Mouse (Mus musculus) CH12.LX (cell line): ENCODE measurements around the gene Dcst2. TPM values are rescaled to one million over a fixed set of nuclear protein-coding genes. Genes with fewer than 3 reads are reported as not detected.

ENCODE experiments used
- DNase-seq: peaks from one replicate; pipeline ENCODE4 v3.0.0-alpha.2; 2013; ENCODE audit errors: extremely low read depth
- H3K27ac ChIP-seq: 2 replicates; pipeline ENCODE4 v1.5.1; 2012; ENCODE audit warnings: low read depth, mild to moderate bottlenecking, control low read depth, moderate library complexity; ENCODE audit not compliant: insufficient read depth
- H3K27me3 ChIP-seq: replicated peaks from 2 replicates; pipeline ENCODE3; 2012; ENCODE audit warnings: inconsistent platforms
- H3K36me3 ChIP-seq, 2 experiments: replicated peaks in 1 of 2; 2 replicates each; pipeline versions ENCODE3 to v1.6.1; 2012; ENCODE audit warnings: inconsistent platforms in 1 of 2, low read length in 1 of 2, mild to moderate bottlenecking in 1 of 2, mixed read lengths in 1 of 2, moderate library complexity in 1 of 2; ENCODE audit not compliant: control insufficient read depth in 1 of 2, insufficient read depth in 1 of 2
- H3K4me1 ChIP-seq, 2 experiments: 2 replicates each; pipeline ENCODE4 v1.6.1; 2012; ENCODE audit warnings: inconsistent platforms in 1 of 2, moderate library complexity in 1 of 2; ENCODE audit not compliant: insufficient read depth in 2 of 2, control insufficient read depth in 1 of 2
- H3K4me2 ChIP-seq: 2 replicates; pipeline ENCODE4 v1.6.1; 2012; ENCODE audit warnings: low read depth, mild to moderate bottlenecking, control low read depth; ENCODE audit not compliant: poor library complexity, insufficient read depth, severe bottlenecking
- H3K4me3 ChIP-seq, 3 experiments: fragments of 150-350 bp in 1 of 3; sonication (generic) in 1 of 3; replicated peaks in 1 of 3; 2 replicates each; pipeline versions ENCODE3 to v1.5.1; 2011 to 2012; ENCODE audit warnings: low read depth in 2 of 3, low read length in 2 of 3, mild to moderate bottlenecking in 2 of 3, moderate library complexity in 2 of 3, control low read depth in 1 of 3, improper control_type of control experiment in 1 of 3, inconsistent platforms in 1 of 3, mixed read lengths in 1 of 3; ENCODE audit not compliant: poor library complexity in 1 of 3
- H3K79me2 ChIP-seq: replicated peaks from 2 replicates; pipeline ENCODE4 v1.6.1; 2012; ENCODE audit warnings: mild to moderate bottlenecking, moderate library complexity; ENCODE audit not compliant: control insufficient read depth, poor library complexity, insufficient read depth, severe bottlenecking; ENCODE audit errors: extremely low read depth
- H3K9ac ChIP-seq: 2 replicates; pipeline ENCODE4 v1.6.1; 2012; ENCODE audit warnings: low read depth, mild to moderate bottlenecking, control low read depth, moderate library complexity; ENCODE audit not compliant: insufficient read depth
- H3K9me3 ChIP-seq: replicated peaks from 2 replicates; pipeline ENCODE3; 2012; ENCODE audit warnings: low read length, inconsistent platforms, mixed read lengths
- BHLHE40 ChIP-seq: IDR thresholded peaks from 2 replicates; pipeline ENCODE4 v1.6.1; 2011; ENCODE audit warnings: mild to moderate bottlenecking, low read depth, low read length, improper control_type of control experiment
- CHD2 ChIP-seq: IDR thresholded peaks from 2 replicates; pipeline ENCODE4 v1.6.1; 2011; ENCODE audit warnings: low read length, improper control_type of control experiment
- E2F4 ChIP-seq: IDR thresholded peaks from 2 replicates; pipeline ENCODE4 v1.6.1; 2011; ENCODE audit warnings: low read depth, low read length, improper control_type of control experiment; ENCODE audit not compliant: insufficient replicate concordance
- EP300 ChIP-seq: IDR thresholded peaks from 2 replicates; pipeline ENCODE4 v1.6.1; 2011; ENCODE audit warnings: low read length, improper control_type of control experiment
- GABPA ChIP-seq: IDR thresholded peaks from 2 replicates; pipeline ENCODE4 v1.6.1; 2012; ENCODE audit warnings: low read depth, low read length, improper control_type of control experiment, inconsistent platforms; ENCODE audit not compliant: insufficient replicate concordance
- HCFC1 ChIP-seq: IDR thresholded peaks from 2 replicates; pipeline ENCODE4 v1.6.1; 2012; ENCODE audit warnings: low read depth, mild to moderate bottlenecking, inconsistent platforms, low read length, improper control_type of control experiment
- IRF4 ChIP-seq: IDR thresholded peaks from 2 replicates; pipeline ENCODE4 v1.6.1; 2014; ENCODE audit warnings: low read depth, mild to moderate bottlenecking, inconsistent platforms, low read length, improper control_type of control experiment
- JUN ChIP-seq: IDR thresholded peaks from 2 replicates; pipeline ENCODE4 v1.6.1; 2011; ENCODE audit warnings: low read depth, mild to moderate bottlenecking, low read length, improper control_type of control experiment, moderate library complexity; ENCODE audit not compliant: insufficient read depth
- MAZ ChIP-seq: IDR thresholded peaks from 2 replicates; pipeline ENCODE4 v1.6.1; 2012; ENCODE audit warnings: low read depth, mild to moderate bottlenecking, inconsistent platforms, low read length, improper control_type of control experiment, moderate library complexity
- MYC ChIP-seq: IDR thresholded peaks from 2 replicates; pipeline ENCODE4 v1.6.1; 2011; ENCODE audit warnings: low read depth, mild to moderate bottlenecking, improper control_type of control experiment, low read length
- NELFE ChIP-seq: IDR thresholded peaks from 2 replicates; pipeline ENCODE4 v1.6.1; 2011; ENCODE audit warnings: low read depth, low read length, improper control_type of control experiment
- POLR2AphosphoS2 ChIP-seq: IDR thresholded peaks from 2 replicates; pipeline ENCODE4 v1.6.1; 2011; ENCODE audit warnings: low read depth, low read length, improper control_type of control experiment
- TCF12 ChIP-seq: IDR thresholded peaks from 2 replicates; pipeline ENCODE4 v1.6.1; 2014; ENCODE audit warnings: low read depth, mild to moderate bottlenecking, inconsistent platforms, low read length, improper control_type of control experiment
- USF2 ChIP-seq: conservative IDR thresholded peaks from 2 replicates; pipeline ENCODE4 v1.6.1; 2011; ENCODE audit warnings: low read depth, low read length, improper control_type of control experiment
- dilution Hi-C: fragments of 300-500 bp; cut with MboI; formaldehyde crosslinking; loops from 2 replicates; pipeline ENCODE4 v1.14.3; 2020; ENCODE audit warnings: low sequenced_read_pairs; ENCODE audit not compliant: extremely low pct_unique_long_range_greater_than_20kb, extremely low pct_ligation_motif_present
- in situ Hi-C: fragments of 300-500 bp; cut with MboI; formaldehyde crosslinking; loops from 3 replicates; pipeline ENCODE4 v1.14.3; 2019; ENCODE audit warnings: low sequenced_read_pairs, low pct_ligation_motif_present, low pct_unique_long_range_greater_than_20kb, mixed read lengths
- polyA plus RNA-seq: library from polyadenylated mRNA; unstranded; fragments of >175 nt; gene quantifications from 2 replicates; pipeline ENCODE4 v1.2.1, GENCODE M21; 2012; ENCODE audit warnings: low read depth; ENCODE audit not compliant: insufficient read length
- total RNA-seq, 2 experiments: library from RNA; depleted of rRNA; stranded (reverse); fragments of 300-350 nt in 1 of 2; fragments of >200 nt in 1 of 2; gene quantifications; 2 replicates each; pipeline ENCODE4 v1.2.3; 2012 to 2014

The Dcst2 gene
- total and polyA plus RNA-seq, 3 experiments = 0.10 TPM; not detected in 2

DNA sequence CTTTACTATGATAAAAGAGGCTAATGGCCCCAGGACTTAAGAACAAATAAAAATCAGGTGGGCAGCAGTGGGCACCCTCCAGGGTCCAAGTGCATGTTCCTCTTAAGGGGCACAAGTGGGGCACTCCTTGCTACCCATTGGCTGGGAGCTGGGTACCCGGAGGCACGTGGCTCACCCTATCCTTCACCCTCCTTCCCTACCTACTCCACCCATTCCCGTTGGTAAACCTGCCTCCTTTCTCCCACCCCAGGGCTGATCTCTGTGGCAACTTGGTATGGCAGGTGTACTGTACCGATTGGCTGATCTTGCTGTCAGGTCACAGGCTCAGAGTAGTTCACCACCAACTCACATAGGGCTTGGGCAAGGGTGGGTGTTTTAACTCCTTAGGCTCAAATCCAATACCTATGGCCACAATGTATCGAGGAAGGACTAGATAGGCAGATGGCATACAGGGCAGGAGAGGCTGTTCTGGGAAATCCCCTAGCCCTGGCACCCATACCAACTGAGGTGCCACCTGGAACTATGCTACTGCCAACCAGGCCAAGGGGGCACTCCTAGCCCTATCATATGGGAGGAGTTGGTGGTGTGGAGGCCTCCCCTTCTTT is 22.0 kb downstream of the Dcst2 start:
- no peaks in the 10 kb centered on the region for H3K27me3 ChIP-seq
- H3K4me3 ChIP-seq = no peak overlapping the region
- H3K4me1 ChIP-seq = peaks cover 30 to 97% of the 10 kb centered on the region in 2 experiments
- in situ Hi-C loops (no loop called here), dilution Hi-C loops (no loop called here)
- peaks cover 39 to 60% of the 10 kb centered on the region in 2 experiments for H3K36me3 ChIP-seq
- no peak overlapping the region for H3K4me2 ChIP-seq
- H3K79me2 ChIP-seq = peaks cover 57% of the 10 kb centered on the region
- no peaks in the 10 kb centered on the region for H3K9me3 ChIP-seq
- no peak for TF ChIP-seq JUN
- no peak for TF ChIP-seq MYC
- TF ChIP-seq HCFC1 = no peak
- no peak for TF ChIP-seq MAZ
- TF ChIP-seq E2F4 = no peak
- TF ChIP-seq POLR2AphosphoS2 = no peak
- no peak for TF ChIP-seq USF2
- no peak for TF ChIP-seq BHLHE40
- TF ChIP-seq NELFE = no peak
- no peak for TF ChIP-seq TCF12
- no peak for TF ChIP-seq CHD2
- no peak for TF ChIP-seq EP300
- TF ChIP-seq GABPA = no peak
- H3K9ac ChIP-seq = no peak overlapping the region
- no peak overlapping the region for H3K27ac ChIP-seq
- no peak for DNase-seq

DNA sequence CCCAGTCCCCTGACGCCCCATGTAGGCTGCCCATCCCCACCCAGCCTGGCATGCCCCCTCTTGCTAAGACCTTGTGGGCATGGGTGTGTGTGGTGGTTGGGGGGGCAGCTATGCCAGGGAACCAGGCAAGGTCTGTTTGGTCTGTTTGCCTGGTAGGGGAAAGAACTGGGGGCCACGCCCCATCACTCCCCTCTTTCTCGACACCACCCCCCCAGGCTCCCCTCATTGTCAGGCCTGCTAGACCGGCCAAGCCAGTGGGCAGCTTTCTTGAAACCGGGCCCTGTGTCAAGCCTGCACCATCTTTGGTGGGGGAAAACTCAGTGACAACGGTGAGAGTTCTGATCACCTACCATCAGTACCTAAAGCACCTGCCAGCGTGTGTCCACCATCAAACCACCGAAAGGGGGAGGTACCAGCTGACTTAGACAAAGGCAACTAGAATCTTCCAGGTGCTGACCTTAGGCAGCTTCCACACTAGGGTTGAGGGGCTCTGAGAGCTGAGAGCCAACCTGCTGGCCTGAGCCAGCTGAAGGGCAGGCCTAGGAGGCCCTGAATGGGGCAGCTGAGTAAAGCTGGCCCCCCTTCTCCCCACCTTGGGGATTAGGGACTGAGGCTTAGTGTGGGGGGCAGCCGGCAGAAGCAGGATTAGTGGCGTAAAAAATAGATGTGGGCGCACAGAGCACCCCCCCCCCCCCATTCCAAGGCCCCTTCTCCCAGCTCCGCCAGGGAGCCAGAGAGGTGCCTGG is 22.7 kb downstream of the Dcst2 start:
- DNase-seq = no peak
- peak overlapping the region; percentile 73 for H3K9ac ChIP-seq
- no peaks in the 10 kb centered on the region for H3K27me3 ChIP-seq
- peak overlapping the region; percentile 79 for H3K4me2 ChIP-seq
- no peaks in the 10 kb centered on the region for H3K9me3 ChIP-seq
- no peak for TF ChIP-seq IRF4
- dilution Hi-C loops (no loop called here), in situ Hi-C loops (no loop called here)
- H3K4me1 ChIP-seq = peaks cover 27 to 95% of the 10 kb centered on the region in 2 experiments
- H3K36me3 ChIP-seq = peaks cover 35 to 53% of the 10 kb centered on the region in 2 experiments
- H3K79me2 ChIP-seq = peaks cover 57% of the 10 kb centered on the region
- H3K4me3 ChIP-seq = peak overlapping the region in 1 of 3 experiments; percentile 63
- H3K27ac ChIP-seq = peak overlapping the region; percentile 99; the same call in 1 of the 2 replicates
